Mouse (Mus musculus): ENCODE measurements at regions not wholly inside any gene's neighbourhood (a gene's known extent, or its start where the extent isn't known, plus 50 kb on each side); places are given as distances from the start of the nearest gene placed in this dataset.

DNA sequence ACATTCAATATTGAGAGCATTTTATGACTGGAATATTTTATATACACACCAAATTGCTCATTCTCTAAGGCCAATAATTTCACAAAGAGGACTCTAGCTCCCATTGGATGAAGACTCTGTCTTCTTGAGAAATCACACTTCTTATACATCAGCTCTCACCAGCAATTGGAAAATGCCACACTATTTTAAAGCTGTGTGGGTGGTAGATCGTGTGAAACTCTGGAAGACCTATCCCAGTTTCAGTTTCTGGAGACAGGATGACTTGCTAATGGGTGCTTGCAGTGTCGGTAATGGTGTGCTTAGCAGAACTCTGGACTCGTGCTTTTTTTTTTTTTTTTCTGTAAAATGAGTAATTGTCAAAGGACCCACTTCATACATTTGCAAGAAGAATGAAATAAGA, 119.1 kb upstream of the Esrrg start:
- no peak for TF ChIP-seq POLR2A (IDR thresholded peaks at IDR 0.05; ENCODE audit: low read depth, low read length)
- TF ChIP-seq CTCF (conservative IDR thresholded peaks at IDR 0.05; ENCODE audit: insufficient read depth, insufficient read length, low read depth, low read length) = no peak

Data from kidney, adult 2 months (tissue).